Mouse (Mus musculus) right cerebral cortex, postnatal 10 days (tissue): ENCODE measurements around the gene Nrm.
"Not testable (repeated sequence)": the region's sequence is repeated elsewhere in the genome, so short reads cannot be mapped to it uniquely, and the experiment has no call there.

Source experiments
- DNase-seq, 2 experiments: peaks; one replicate each; pipeline ENCODE4 v3.0.0; 2021; ENCODE audit warnings: low spot score in 2 of 2

Gene Nrm

GRCm38 (mm10) chr17:35834696-35835422 is 26.3 kb upstream of the Nrm start:
- peak in 1 of 2 experiments; percentile 70 for DNase-seq

GRCm38 (mm10) chr17:35835424-35836140 is 25.5 kb upstream of the Nrm start:
- DNase-seq, result peak in 1 of 2 experiments; percentile 51

- peak; percentile 92 for DNase-seq
Measured at GRCm38 (mm10) chr17:35836178-35836965, 24.7 kb upstream of the Nrm start.

GRCm38 (mm10) chr17:35836991-35837422 is 24.1 kb upstream of the Nrm start:
- DNase-seq, result peak; percentile 94

- DNase-seq, result peak; percentile 80
Measured at GRCm38 (mm10) chr17:35837487-35837886, 23.6 kb upstream of the Nrm start.

- DNase-seq, result peak; percentile 98 to 99
Measured at GRCm38 (mm10) chr17:35838122-35838544, 23.0 kb upstream of the Nrm start, which contains the start of gene Tubb5. Gene Tubb5, minus strand, starts transcription at chr17:35838306.

GRCm38 (mm10) chr17:35838570-35838969 is 22.5 kb upstream of the Nrm start:
- DNase-seq, result no peak

GRCm38 (mm10) chr17:35839002-35839401 is 22.1 kb upstream of the Nrm start:
- DNase-seq, result not testable (repeated sequence)

- DNase-seq, result no peak
Measured at GRCm38 (mm10) chr17:35840561-35840960, 20.6 kb upstream of the Nrm start.

- DNase-seq, result peak; percentile 100
Measured at GRCm38 (mm10) chr17:35841076-35841950, 19.8 kb upstream of the Nrm start, which contains the start of gene Mdc1. Gene Mdc1, plus strand, starts transcription at chr17:35841515.

- no peak for DNase-seq
Measured at GRCm38 (mm10) chr17:35842006-35842405, 19.1 kb upstream of the Nrm start.

- peak in 1 of 2 experiments; percentile 24 for DNase-seq
Measured at GRCm38 (mm10) chr17:35843514-35843913, 17.6 kb upstream of the Nrm start.

GRCm38 (mm10) chr17:35848112-35848511 is 13.0 kb upstream of the Nrm start:
- no peak for DNase-seq

- no peak for DNase-seq
Measured at GRCm38 (mm10) chr17:35850974-35851373, 10.1 kb upstream of the Nrm start.

- no peak for DNase-seq
Measured at GRCm38 (mm10) chr17:35859371-35859770, 1.7 kb upstream of the Nrm start.

GRCm38 (mm10) chr17:35859835-35860234 is 1.3 kb upstream of the Nrm start:
- no peak for DNase-seq

GRCm38 (mm10) chr17:35860831-35861197 is 304 bp upstream of the Nrm start:
- DNase-seq, result no peak

- no peak for DNase-seq
Measured at GRCm38 (mm10) chr17:35864832-35865353, 3.8 kb downstream of the Nrm start.

GRCm38 (mm10) chr17:35865481-35866280 is 4.6 kb downstream of the Nrm start, which contains the start of gene Ppp1r18:
Gene Ppp1r18, plus strand, starts transcription at chr17:35865593.
- DNase-seq, result peak; percentile 75 to 81

- peak; percentile 60 to 70 for DNase-seq
Measured at GRCm38 (mm10) chr17:35866281-35866831, 5.2 kb downstream of the Nrm start.
